Mouse (Mus musculus): ENCODE results near the gene Grm3. TPM values are rescaled to one million over a fixed set of nuclear protein-coding genes. Genes with fewer than 3 reads are reported as not detected.

Gene Grm3
- polyA plus RNA-seq, 1 experiment from 2014 or later, result not detected

- no peak for ATAC-seq
- 81% methylated on average over 2 of the region's 2 CpGs for WGBS (ENCODE audit: insufficient replicate concordance)
- H3K27ac ChIP-seq (ENCODE audit: low read depth), result no peak overlapping the region
Observed at GRCm38 (mm10) chr5:9638612-9639011, 86.4 kb downstream of the Grm3 start.

GRCm38 (mm10) chr5:9627220-9627619, 97.8 kb downstream of the Grm3 start:
- ATAC-seq (no peak), DNase-seq (no peak)
- Histone ChIP-seq H3K27ac (ENCODE audit: low read depth) (no peak overlapping the region), H3K27me3 (ENCODE audit: insufficient read depth, low read length) (no peaks in the 10 kb centered on the region), H3K9me3 (ENCODE audit: low read length) (no peaks in the 10 kb centered on the region), H3K4me1 (ENCODE audit: insufficient read depth) (no peaks in the 10 kb centered on the region), H3K36me3 (replicated peaks; ENCODE audit: insufficient read depth, low read length) (no peaks in the 10 kb centered on the region), H3K9ac (replicated peaks) (no peak overlapping the region), H3K4me2 (ENCODE audit: low read depth, low read length) (no peak overlapping the region), H3K4me3 (ENCODE audit: low read depth, low read length) (no peak overlapping the region)
- TF ChIP-seq EP300 (IDR thresholded peaks at IDR 0.05; ENCODE audit: low read depth) (no peak), CTCF (IDR thresholded peaks at IDR 0.05; ENCODE audit: low read depth) (no peak)
- WGBS (ENCODE audit: insufficient replicate concordance), result 53% methylated on average over 2 of the region's 2 CpGs

More at GRCm38 (mm10) chr5:9638612-9639011, 86.4 kb downstream of the Grm3 start:
- no peaks in the 10 kb centered on the region for H3K9me3 ChIP-seq (ENCODE audit: low read length)
- no peak overlapping the region for H3K4me2 ChIP-seq (ENCODE audit: low read depth, low read length)
- TF ChIP-seq EP300 (IDR thresholded peaks at IDR 0.05; ENCODE audit: low read depth) (no peak), CTCF (IDR thresholded peaks at IDR 0.05; ENCODE audit: low read depth) (no peak)
- no peaks in the 10 kb centered on the region for H3K27me3 ChIP-seq (ENCODE audit: insufficient read depth, low read length)
- no peak overlapping the region for H3K4me3 ChIP-seq (ENCODE audit: low read depth, low read length)
- no peaks in the 10 kb centered on the region for H3K36me3 ChIP-seq (replicated peaks; ENCODE audit: insufficient read depth, low read length)
- DNase-seq, result no peak
- no peak overlapping the region for H3K9ac ChIP-seq (replicated peaks)
- H3K4me1 ChIP-seq (ENCODE audit: insufficient read depth), result no peaks in the 10 kb centered on the region

GRCm38 (mm10) chr5:9624396-9624795, 100.6 kb downstream of the Grm3 start:
- TF ChIP-seq EP300 (IDR thresholded peaks at IDR 0.05; ENCODE audit: low read depth) (no peak), CTCF (IDR thresholded peaks at IDR 0.05; ENCODE audit: low read depth) (no peak)
- no peak overlapping the region for H3K9ac ChIP-seq (replicated peaks)
- no peaks in the 10 kb centered on the region for H3K4me1 ChIP-seq (ENCODE audit: insufficient read depth)
- H3K27ac ChIP-seq (ENCODE audit: low read depth), result no peak overlapping the region
- 68% methylated on average over 4 of the region's 4 CpGs for WGBS (ENCODE audit: insufficient replicate concordance)
- H3K27me3 ChIP-seq (ENCODE audit: insufficient read depth, low read length), result no peaks in the 10 kb centered on the region
- DNase-seq, result no peak
- H3K36me3 ChIP-seq (replicated peaks; ENCODE audit: insufficient read depth, low read length), result no peaks in the 10 kb centered on the region
- no peak overlapping the region for H3K4me2 ChIP-seq (ENCODE audit: low read depth, low read length)
- no peak for ATAC-seq
- H3K9me3 ChIP-seq (ENCODE audit: low read length), result no peaks in the 10 kb centered on the region
- H3K4me3 ChIP-seq (ENCODE audit: low read depth, low read length), result no peak overlapping the region

GRCm38 (mm10) chr5:9623095-9623459, 101.9 kb downstream of the Grm3 start:
- no peak overlapping the region for H3K4me2 ChIP-seq (ENCODE audit: low read depth, low read length)
- H3K4me3 ChIP-seq (ENCODE audit: low read depth, low read length), result no peak overlapping the region
- TF ChIP-seq CTCF (IDR thresholded peaks at IDR 0.05; ENCODE audit: low read depth) (no peak), EP300 (IDR thresholded peaks at IDR 0.05; ENCODE audit: low read depth) (no peak)
- no peaks in the 10 kb centered on the region for H3K9me3 ChIP-seq (ENCODE audit: low read length)
- H3K36me3 ChIP-seq (replicated peaks; ENCODE audit: insufficient read depth, low read length), result no peaks in the 10 kb centered on the region
- no peak overlapping the region for H3K9ac ChIP-seq (replicated peaks)
- DNase-seq (no peak), ATAC-seq (no peak)
- no peak overlapping the region for H3K27ac ChIP-seq (ENCODE audit: low read depth)
- WGBS (ENCODE audit: insufficient replicate concordance), result 30% methylated on average over 4 of the region's 4 CpGs
- no peaks in the 10 kb centered on the region for H3K4me1 ChIP-seq (ENCODE audit: insufficient read depth)
- no peaks in the 10 kb centered on the region for H3K27me3 ChIP-seq (ENCODE audit: insufficient read depth, low read length)

GRCm38 (mm10) chr5:9622264-9623094, 102.5 kb downstream of the Grm3 start:
- H3K4me3 ChIP-seq (ENCODE audit: low read depth, low read length), result no peak overlapping the region
- 52% methylated on average over 4 of the region's 4 CpGs for WGBS (ENCODE audit: insufficient replicate concordance)
- no peaks in the 10 kb centered on the region for H3K9me3 ChIP-seq (ENCODE audit: low read length)
- H3K4me2 ChIP-seq (ENCODE audit: low read depth, low read length), result no peak overlapping the region
- no peak overlapping the region for H3K27ac ChIP-seq (ENCODE audit: low read depth)
- no peaks in the 10 kb centered on the region for H3K36me3 ChIP-seq (replicated peaks; ENCODE audit: insufficient read depth, low read length)
- H3K4me1 ChIP-seq (ENCODE audit: insufficient read depth), result no peaks in the 10 kb centered on the region
- DNase-seq (no peak), ATAC-seq (no peak)
- H3K27me3 ChIP-seq (ENCODE audit: insufficient read depth, low read length), result no peaks in the 10 kb centered on the region
- H3K9ac ChIP-seq (replicated peaks), result no peak overlapping the region
- no peak for TF ChIP-seq CTCF (IDR thresholded peaks at IDR 0.05; ENCODE audit: low read depth)
- no peak for TF ChIP-seq EP300 (IDR thresholded peaks at IDR 0.05; ENCODE audit: low read depth)

- Histone ChIP-seq H3K27me3 (ENCODE audit: insufficient read depth, low read length) (no peaks in the 10 kb centered on the region), H3K9me3 (ENCODE audit: low read length) (no peaks in the 10 kb centered on the region), H3K9ac (replicated peaks) (no peak overlapping the region), H3K36me3 (replicated peaks; ENCODE audit: insufficient read depth, low read length) (no peaks in the 10 kb centered on the region), H3K4me1 (ENCODE audit: insufficient read depth) (no peaks in the 10 kb centered on the region), H3K4me3 (ENCODE audit: low read depth, low read length) (no peak overlapping the region), H3K27ac (ENCODE audit: low read depth) (no peak overlapping the region), H3K4me2 (ENCODE audit: low read depth, low read length) (no peak overlapping the region)
- no peak for DNase-seq
- 84% methylated on average over 3 of the region's 3 CpGs for WGBS (ENCODE audit: insufficient replicate concordance)
- ATAC-seq, result no peak
- TF ChIP-seq EP300 (IDR thresholded peaks at IDR 0.05; ENCODE audit: low read depth) (no peak), CTCF (IDR thresholded peaks at IDR 0.05; ENCODE audit: low read depth) (no peak)
Observed at GRCm38 (mm10) chr5:9621417-9622067, 103.4 kb downstream of the Grm3 start.

Measured in liver, postnatal 0 days (tissue).